Mouse (Mus musculus) midbrain, embryonic 11.5 days (tissue): ENCODE data around the gene Gm5788. TPM values are rescaled to one million over a fixed set of nuclear protein-coding genes. Genes with fewer than 3 reads are reported as not detected.
"Not testable (repeated sequence)": the region's sequence is repeated elsewhere in the genome, so short reads cannot be mapped to it uniquely, and the experiment has no call there.

ENCODE experiments used
- ATAC-seq: fragments of 200-750 bp; cut with Nextera tagmentation; 2 replicates; pipeline ENCODE4 v1.8.0; 2017; ENCODE audit warnings: moderate TSS enrichment, moderate library complexity; ENCODE audit not compliant: low FRiP score
- DNase-seq: peaks from one replicate; pipeline ENCODE4 v3.0.0; 2015; ENCODE audit warnings: low spot score; ENCODE audit errors: missing footprints
- H3K27ac ChIP-seq: fragments of 300-500 bp; sonication (generic); 2 replicates; pipeline ENCODE4 v1.5.1; 2014; ENCODE audit warnings: low read depth, low read length
- H3K27me3 ChIP-seq: fragments of 300-500 bp; sonication (generic); 2 replicates; pipeline ENCODE4 v1.6.1; 2014; ENCODE audit warnings: mild to moderate bottlenecking, low read length, moderate library complexity, mixed read lengths; ENCODE audit not compliant: control insufficient read depth, insufficient read depth
- H3K36me3 ChIP-seq: fragments of 300-500 bp; sonication (generic); 2 replicates; pipeline ENCODE4 v1.6.1; 2014; ENCODE audit warnings: mild to moderate bottlenecking, low read length, moderate library complexity, mixed read lengths; ENCODE audit not compliant: control insufficient read depth, insufficient read depth
- H3K4me1 ChIP-seq: fragments of 300-500 bp; sonication (generic); 2 replicates; pipeline ENCODE4 v1.6.1; 2014; ENCODE audit warnings: low read length; ENCODE audit not compliant: control insufficient read depth, insufficient read depth
- H3K4me2 ChIP-seq: fragments of 300-500 bp; sonication (generic); 2 replicates; pipeline ENCODE4 v1.6.1; 2014; ENCODE audit warnings: mild to moderate bottlenecking, moderate library complexity
- H3K4me3 ChIP-seq: fragments of 300-500 bp; sonication (generic); 2 replicates; pipeline ENCODE4 v1.5.1; 2014; ENCODE audit warnings: low read depth, low read length
- H3K9ac ChIP-seq: fragments of 300-500 bp; sonication (generic); 2 replicates; pipeline ENCODE4 v1.6.1; 2014; ENCODE audit warnings: low read length
- H3K9me3 ChIP-seq: fragments of 300-500 bp; sonication (generic); 2 replicates; pipeline ENCODE4 v1.6.1; 2016; ENCODE audit warnings: low read length; ENCODE audit not compliant: control insufficient read depth
- WGBS: fragments of 180-500 bp; shearing (Covaris S2); extraction: QIAGEN DNeasy Blood & Tissue Kit; methylation state at CpG from one replicate; pipeline ENCODE4 v1.1.7; 2014; 5-methylcytosine and 5-hydroxymethylcytosine counted together
- polyA plus RNA-seq: library from polyadenylated mRNA; unstranded; fragments of >200 nt; fragmentation: Nextera tagmentation; extraction: Ambion mirVana; gene quantifications from 2 replicates; pipeline ENCODE4 v1.2.1, GENCODE M21; 2014

The Gm5788 gene
- polyA plus RNA-seq = not detected in 2 replicates

DNA sequence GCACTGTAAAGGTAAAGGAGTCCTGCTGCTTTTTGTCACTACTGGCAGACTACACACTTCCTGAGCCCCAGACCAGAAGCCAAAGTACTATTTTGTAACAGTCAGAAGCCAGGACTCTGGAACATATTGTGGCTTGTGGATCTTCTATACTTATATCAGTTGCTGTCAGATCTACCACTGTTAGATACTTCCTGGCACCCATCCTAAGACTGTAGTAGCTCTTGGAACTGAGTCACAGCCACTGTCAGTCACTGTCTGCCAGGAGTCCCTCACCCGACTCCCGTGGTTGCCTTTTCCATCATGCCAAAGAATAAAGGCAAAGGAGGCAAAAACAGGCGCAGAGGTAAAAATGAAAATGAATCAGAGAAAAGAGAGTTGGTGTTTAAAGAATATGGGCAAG lies at the start of gene Gm5788:
Gene Gm5788 (plus strand): TSS at position 301 of the 400 bp plus-strand sequence.
- not testable (repeated sequence) for H3K9ac ChIP-seq, H3K27me3 ChIP-seq, H3K36me3 ChIP-seq, H3K9me3 ChIP-seq, H3K4me2 ChIP-seq, DNase-seq, ATAC-seq, H3K27ac ChIP-seq, H3K4me1 ChIP-seq, H3K4me3 ChIP-seq
- 100% methylated on average over 3 of the region's 3 CpGs for WGBS

- 91% methylated on average over 9 of the region's 9 CpGs for WGBS
- no peaks in the 10 kb centered on the region for H3K9me3 ChIP-seq
- no peaks in the 10 kb centered on the region for H3K27me3 ChIP-seq
- H3K9ac ChIP-seq = no peak overlapping the region
- H3K4me2 ChIP-seq = no peak overlapping the region
- H3K4me1 ChIP-seq = no peaks in the 10 kb centered on the region
- H3K4me3 ChIP-seq = no peak overlapping the region
- no peak for ATAC-seq
- peaks cover 28% of the 10 kb centered on the region for H3K36me3 ChIP-seq
- no peak overlapping the region for H3K27ac ChIP-seq
- DNase-seq = no peak
These were observed 45.1 kb upstream of the Gm5788 start for GRCm38 (mm10) chr12:87449456-87449855.

DNA sequence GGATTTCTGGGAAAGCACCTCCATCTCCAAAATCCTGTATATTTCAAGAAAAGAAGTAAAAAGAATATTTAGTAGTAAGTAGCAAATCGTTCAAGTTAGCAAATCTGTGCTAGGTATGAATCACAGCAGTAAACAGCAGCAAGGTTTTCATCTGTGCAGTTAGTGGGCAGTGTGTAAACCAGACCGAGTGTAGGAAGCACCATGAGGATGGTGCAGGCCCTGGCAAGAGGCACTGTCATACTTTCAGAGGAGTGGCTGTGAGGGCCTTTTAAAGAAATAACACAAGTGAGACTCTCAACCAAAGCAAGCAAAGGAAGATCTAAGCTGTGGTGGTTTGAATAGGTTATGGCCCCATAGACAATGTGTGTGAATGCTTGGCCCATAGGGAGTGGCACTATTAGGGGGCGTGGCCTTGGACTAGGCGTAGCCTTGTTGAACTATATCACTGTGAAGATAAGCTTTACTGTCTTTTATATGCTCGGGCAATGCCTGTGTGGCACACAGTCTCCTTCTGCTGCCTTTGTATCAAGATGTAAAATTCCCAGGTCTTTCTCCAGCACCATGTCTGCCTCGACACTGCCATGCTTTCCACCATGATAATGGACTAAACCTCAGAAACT lies 29.7 kb upstream of the Gm5788 start:
- Histone ChIP-seq H3K4me1 (no peaks in the 10 kb centered on the region), H3K36me3 (peaks cover 18% of the 10 kb centered on the region), H3K27ac (no peak overlapping the region), H3K9me3 (no peaks in the 10 kb centered on the region), H3K4me2 (no peak overlapping the region), H3K4me3 (no peak overlapping the region), H3K9ac (no peak overlapping the region), H3K27me3 (no peaks in the 10 kb centered on the region)
- 91% methylated on average over 6 of the region's 6 CpGs for WGBS
- DNase-seq (peak; percentile 74), ATAC-seq (no peak)

GRCm38 (mm10) chr12:87470263-87471136 lies 24.0 kb upstream of the Gm5788 start:
- no peaks in the 10 kb centered on the region for H3K9me3 ChIP-seq
- DNase-seq (peak; percentile 79), ATAC-seq (no peak)
- H3K9ac ChIP-seq = peak overlapping the region; percentile 81
- peaks cover 7% of the 10 kb centered on the region; the same call in 1 of the 2 replicates for H3K4me1 ChIP-seq
- peak overlapping the region; percentile 57 for H3K4me3 ChIP-seq
- peaks cover 6% of the 10 kb centered on the region for H3K36me3 ChIP-seq
- H3K4me2 ChIP-seq = peak overlapping the region; percentile 56
- no peaks in the 10 kb centered on the region for H3K27me3 ChIP-seq
- WGBS = 78% methylated on average over 7 of the region's 7 CpGs
- H3K27ac ChIP-seq = no peak overlapping the region

DNA sequence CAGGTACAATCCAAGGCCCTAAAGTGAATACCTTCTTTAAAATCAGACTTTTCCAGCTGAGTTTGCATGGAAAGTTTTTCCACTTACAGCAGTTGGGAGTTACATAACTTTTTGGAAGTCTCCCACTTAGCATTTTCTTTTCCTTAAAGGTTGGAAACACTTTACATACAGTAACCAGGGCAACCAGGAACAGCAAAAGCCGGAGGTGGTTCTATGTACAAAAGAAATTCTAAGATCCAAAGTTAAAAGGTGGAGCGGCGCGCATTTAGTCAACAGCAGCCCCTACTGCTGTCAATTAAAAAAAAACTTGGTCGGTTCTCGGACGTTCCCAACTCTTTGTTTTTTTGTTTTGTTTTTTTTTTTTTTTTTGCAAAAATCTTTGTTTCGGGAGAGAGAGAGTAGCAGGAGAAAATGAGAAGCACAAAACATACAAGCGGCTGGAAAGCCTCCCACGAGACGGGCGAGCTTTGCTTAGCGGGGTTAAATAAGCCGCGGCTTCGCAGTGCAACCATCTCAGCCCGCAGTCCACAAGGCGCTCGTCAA lies 23.0 kb upstream of the Gm5788 start:
- Histone ChIP-seq H3K9me3 (no peaks in the 10 kb centered on the region), H3K27ac (peak overlapping the region; percentile 4; the same call in 1 of the 2 replicates), H3K9ac (peak overlapping the region; percentile 81), H3K4me3 (peak overlapping the region; percentile 57), H3K36me3 (peaks cover 6% of the 10 kb centered on the region), H3K27me3 (no peaks in the 10 kb centered on the region), H3K4me1 (peaks cover 7% of the 10 kb centered on the region; the same call in 1 of the 2 replicates), H3K4me2 (peak overlapping the region; percentile 56)
- DNase-seq (no peak), ATAC-seq (no peak)
- 1% methylated on average over 19 of the region's 19 CpGs for WGBS

DNA sequence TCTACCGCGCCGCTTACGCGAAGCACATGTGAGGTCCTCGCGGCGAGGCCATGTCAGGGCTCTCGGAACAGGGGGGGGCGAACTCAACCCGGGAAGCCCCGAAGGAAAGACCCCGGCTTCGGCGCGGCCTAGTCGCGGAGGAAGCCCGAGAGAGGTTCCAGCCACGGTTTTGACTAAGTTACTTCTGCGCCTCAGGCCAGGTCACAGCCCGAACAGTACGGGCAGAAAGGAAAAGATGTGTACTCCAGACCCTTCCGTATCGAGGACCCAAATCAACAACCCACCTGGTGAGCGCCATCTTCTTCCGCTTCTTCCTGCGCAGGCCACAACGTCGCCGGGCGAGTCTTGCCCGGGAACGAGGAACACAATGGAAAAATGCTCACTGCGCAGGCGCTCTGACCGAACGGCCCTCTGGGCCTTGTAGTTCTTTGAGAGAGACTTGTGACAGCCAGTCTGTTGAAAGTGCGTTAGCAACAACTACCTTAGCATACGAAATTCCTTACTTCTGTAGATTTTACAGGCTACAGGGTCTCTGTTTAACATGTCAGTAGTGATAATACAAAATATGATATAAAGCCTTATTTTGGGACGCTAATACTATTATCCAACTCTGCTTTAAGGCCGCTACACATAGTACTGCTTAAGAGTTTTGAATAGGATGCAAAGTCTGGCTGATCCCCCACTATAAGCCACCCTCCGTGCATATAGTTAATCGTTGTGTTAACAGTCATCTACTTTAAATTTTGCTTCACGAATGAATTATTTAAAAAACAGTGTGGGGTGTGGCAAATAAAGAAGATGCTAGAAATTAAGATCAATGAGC lies 22.3 kb upstream of the Gm5788 start, which contains the start of gene Snw1:
Gene Snw1 (minus strand): TSS at position 311 of the 823 bp plus-strand sequence.
- Histone ChIP-seq H3K4me2 (peak within 1 kb of the TSS; percentile 56), H3K4me1 (peaks cover 7% of the 10 kb centered on the region; the same call in 1 of the 2 replicates), H3K27ac (peak within 1 kb of the TSS; percentile 4; the same call in 1 of the 2 replicates), H3K9ac (peak within 1 kb of the TSS; percentile 81), H3K4me3 (peak within 1 kb of the TSS; percentile 57), H3K9me3 (no peaks in the 10 kb centered on the region), H3K36me3 (peaks cover 1% of the 10 kb centered on the region; the same call in 1 of the 2 replicates), H3K27me3 (no peaks in the 10 kb centered on the region)
- ATAC-seq (peak; percentile 96), DNase-seq (peak; percentile 99)
- WGBS = 2% methylated on average over 45 of the region's 45 CpGs

DNA sequence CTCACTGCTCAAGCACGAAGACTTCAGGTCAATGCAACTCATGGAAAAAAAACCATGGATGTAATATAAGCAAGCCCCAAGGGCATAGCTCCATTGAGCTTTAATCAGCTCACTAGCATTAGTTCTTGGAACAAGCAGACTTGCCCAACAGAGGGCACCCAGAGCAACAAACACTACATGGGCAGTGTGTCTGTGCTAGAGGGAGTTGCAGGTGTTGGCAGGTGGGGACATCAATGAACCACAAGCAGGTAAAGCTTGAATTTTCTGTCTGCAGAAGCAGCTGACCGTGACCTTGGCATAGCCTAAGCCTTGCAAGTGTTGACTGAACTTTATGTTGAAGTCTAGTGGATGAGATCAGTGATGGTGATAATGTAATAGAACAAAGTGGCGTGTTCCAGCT lies 19.8 kb upstream of the Gm5788 start:
- no peaks in the 10 kb centered on the region for H3K36me3 ChIP-seq
- no peak overlapping the region for H3K27ac ChIP-seq
- no peaks in the 10 kb centered on the region for H3K9me3 ChIP-seq
- DNase-seq (peak; percentile 45), ATAC-seq (no peak)
- no peak overlapping the region for H3K4me3 ChIP-seq
- H3K9ac ChIP-seq = no peak overlapping the region
- no peaks in the 10 kb centered on the region for H3K27me3 ChIP-seq
- 85% methylated on average over 3 of the region's 3 CpGs for WGBS
- no peak overlapping the region for H3K4me2 ChIP-seq
- peaks cover 7% of the 10 kb centered on the region; the same call in 1 of the 2 replicates for H3K4me1 ChIP-seq

DNA sequence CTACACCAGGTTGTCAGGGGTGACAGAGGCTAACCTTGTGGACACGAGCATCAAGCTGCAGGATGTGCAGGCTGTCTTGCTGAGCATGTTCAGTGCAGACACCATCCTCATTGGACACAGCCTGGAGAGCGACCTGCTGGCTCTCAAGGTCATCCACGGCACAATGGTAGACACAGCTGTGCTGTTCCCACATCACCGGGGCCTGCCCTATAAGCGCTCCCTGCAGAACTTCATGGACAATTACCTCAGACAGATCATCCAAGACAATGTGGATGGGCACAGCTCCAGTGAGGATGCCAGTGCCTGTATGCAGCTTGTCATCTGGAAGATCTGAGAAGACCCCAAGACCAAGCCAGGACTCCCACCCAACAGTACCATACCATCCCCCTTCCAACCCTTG lies 12.0 kb upstream of the Gm5788 start:
- DNase-seq, H3K9me3 ChIP-seq, H3K27me3 ChIP-seq, H3K4me1 ChIP-seq, ATAC-seq, H3K27ac ChIP-seq, H3K9ac ChIP-seq, H3K4me2 ChIP-seq, H3K36me3 ChIP-seq, H3K4me3 ChIP-seq: not testable (repeated sequence)
- WGBS = 86% methylated on average over 5 of the region's 5 CpGs
